Mouse (Mus musculus) stomach, postnatal 0 days (tissue): ENCODE results near the gene Cers6.

Experiments used
- CTCF ChIP-seq: IDR thresholded peaks from 2 replicates; pipeline ENCODE4 v1.5.1; 2016; ENCODE audit warnings: antibody characterized with exemption, low read depth, mild to moderate bottlenecking, moderate library complexity
- EP300 ChIP-seq: optimal IDR thresholded peaks from 2 replicates; pipeline ENCODE3; 2016; ENCODE audit warnings: antibody characterized with exemption

DNA sequence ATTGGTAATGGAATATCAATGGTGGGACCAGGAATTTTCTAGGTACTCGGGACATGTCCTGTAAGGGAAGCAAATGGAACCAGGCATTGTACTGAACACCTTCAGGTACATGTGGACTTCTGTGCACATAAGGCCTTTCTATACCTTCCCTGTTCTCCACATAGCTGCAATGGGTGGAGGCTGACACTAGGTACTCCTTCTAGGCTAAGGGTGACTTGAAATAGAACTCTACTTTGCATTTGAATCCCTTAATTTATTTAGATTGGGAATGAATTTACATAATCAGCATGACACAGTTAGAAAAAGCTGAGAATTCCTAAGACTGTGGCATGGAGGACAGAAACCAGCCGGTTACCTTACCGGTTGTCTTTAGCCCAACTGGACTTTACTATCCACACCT, 186.6 kb downstream of the Cers6 start:
- TF ChIP-seq CTCF (no peak), EP300 (no peak)
